Mouse (Mus musculus) heart, adult 9 months (tissue): ENCODE measurements around the gene Ell.
A peak's percentile ranks its signal among the peaks of the same experiment; 100 is the strongest.

Experiments
- DNase-seq, 2 experiments: peaks; one replicate each; pipeline ENCODE4 v3.0.0; 2022; ENCODE audit warnings: low spot score in 2 of 2

Ell gene

GRCm38 (mm10) chr8:70535221-70535620, 4.0 kb upstream of the Ell start:
- no peak for DNase-seq

- DNase-seq, result no peak
Observed at GRCm38 (mm10) chr8:70535701-70536100, 3.6 kb upstream of the Ell start.

- DNase-seq, result peak; percentile 80 to 86
Observed at GRCm38 (mm10) chr8:70538024-70538579, 1.2 kb upstream of the Ell start.

- peak; percentile 96 to 98 for DNase-seq
Observed at GRCm38 (mm10) chr8:70538633-70539076, 602 bp upstream of the Ell start.

GRCm38 (mm10) chr8:70540013-70540506, 803 bp downstream of the Ell start:
- DNase-seq, result peak in 1 of 2 experiments; percentile 59

GRCm38 (mm10) chr8:70540507-70541071, 1.3 kb downstream of the Ell start:
- DNase-seq, result peak in 1 of 2 experiments; percentile 31

- DNase-seq, result no peak
Observed at GRCm38 (mm10) chr8:70541081-70541480, 1.8 kb downstream of the Ell start.

- peak; percentile 56 to 65 for DNase-seq
Observed at GRCm38 (mm10) chr8:70544200-70544687, 5.0 kb downstream of the Ell start.

- no peak for DNase-seq
Observed at GRCm38 (mm10) chr8:70546412-70546811, 7.2 kb downstream of the Ell start.

GRCm38 (mm10) chr8:70547762-70548161, 8.5 kb downstream of the Ell start:
- no peak for DNase-seq

GRCm38 (mm10) chr8:70549412-70550184, 10.3 kb downstream of the Ell start:
- no peak for DNase-seq

GRCm38 (mm10) chr8:70551558-70552161, 12.4 kb downstream of the Ell start:
- peak; percentile 53 to 60 for DNase-seq

- peak in 1 of 2 experiments; percentile 54 for DNase-seq
Observed at GRCm38 (mm10) chr8:70552836-70553235, 13.6 kb downstream of the Ell start.

- DNase-seq, result peak; percentile 72 to 78
Observed at GRCm38 (mm10) chr8:70553740-70554139, 14.5 kb downstream of the Ell start.

- no peak for DNase-seq
Observed at GRCm38 (mm10) chr8:70555079-70555747, 16.0 kb downstream of the Ell start.

- no peak for DNase-seq
Observed at GRCm38 (mm10) chr8:70558334-70558733, 19.1 kb downstream of the Ell start.

GRCm38 (mm10) chr8:70558983-70559382, 19.7 kb downstream of the Ell start:
- DNase-seq, result no peak

GRCm38 (mm10) chr8:70560096-70560495, 20.8 kb downstream of the Ell start:
- peak; percentile 77 to 79 for DNase-seq

GRCm38 (mm10) chr8:70560564-70560963, 21.3 kb downstream of the Ell start:
- peak in 1 of 2 experiments; percentile 40 for DNase-seq

- DNase-seq, result peak; percentile 34 to 50
Observed at GRCm38 (mm10) chr8:70561357-70561756, 22.1 kb downstream of the Ell start.

GRCm38 (mm10) chr8:70561809-70562535, 22.7 kb downstream of the Ell start:
- DNase-seq, result peak; percentile 86 to 89
